Mouse (Mus musculus) left cerebral cortex, postnatal 25 days (tissue): ENCODE data around the gene Fuca2. TPM values are rescaled to one million over a fixed set of nuclear protein-coding genes. Genes with fewer than 3 reads are reported as not detected.
A peak's percentile ranks its signal among the peaks of the same experiment; 100 is the strongest.
"Not testable (repeated sequence)": the region's sequence is repeated elsewhere in the genome, so short reads cannot be mapped to it uniquely, and the experiment has no call there.

Experiments used
- DNase-seq, 2 experiments: peaks; one replicate each; pipeline ENCODE4 v3.0.0; 2022; ENCODE audit warnings: low spot score in 2 of 2, mixed read lengths in 1 of 2
- intact Hi-C: fragments of 180-260 bp; cut with DNase I; formaldehyde crosslinking; loops from one replicate; pipeline ENCODE4 v1.15.1; 2025
- total RNA-seq, 2 experiments: library from RNA; stranded (reverse); gene quantifications; 2 replicates each; pipeline ENCODE4 v1.2.3; 2021

Fuca2 gene
- 10 to 100 TPM; 41.8 to 43.4 TPM for total RNA-seq

DNA sequence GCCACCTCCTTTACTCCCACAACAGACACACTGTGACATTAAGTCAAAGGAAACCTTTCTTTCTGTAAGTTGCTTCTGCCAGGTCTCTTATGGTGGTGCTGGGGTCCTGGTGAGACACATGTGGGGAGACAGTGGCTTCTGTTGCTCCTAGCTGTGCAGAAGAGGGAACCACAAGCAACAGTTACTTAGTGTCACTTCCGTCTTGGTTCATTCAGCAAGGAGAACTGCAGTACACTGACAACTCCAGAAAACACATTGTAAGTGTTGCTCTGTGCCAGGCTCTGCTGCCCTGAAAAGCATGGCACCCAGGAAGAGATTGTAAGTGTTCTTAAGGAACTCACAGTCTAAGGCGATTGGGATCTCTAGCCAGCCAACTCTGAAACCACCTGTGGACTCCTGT is at the start of gene Fuca2:
Gene Fuca2 (plus strand): TSS at position 210 of the 400 bp plus-strand sequence.
- intact Hi-C loops: no loop called here
- DNase-seq: no peak

DNA sequence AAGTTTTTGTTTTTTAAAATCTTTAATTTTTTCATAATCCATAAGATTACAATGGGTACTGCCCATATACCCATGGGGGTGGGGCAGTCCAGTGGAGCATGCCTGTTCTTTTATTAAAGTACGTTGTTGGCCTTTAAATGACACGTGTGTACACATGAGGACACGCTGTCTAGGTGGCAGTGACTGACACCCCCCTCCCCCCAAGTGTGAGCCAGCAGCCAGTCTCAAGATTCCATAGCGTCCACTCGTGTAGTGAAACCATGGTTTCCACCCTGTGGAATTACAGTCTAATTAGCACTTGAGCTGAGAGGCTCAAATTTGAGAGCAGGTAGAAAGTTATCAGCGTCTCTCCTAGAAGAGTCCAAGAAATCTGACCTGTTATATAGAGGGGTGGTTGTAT is 47.7 kb upstream of the Fuca2 start:
- DNase-seq: no peak
- intact Hi-C loops: no loop called here

DNA sequence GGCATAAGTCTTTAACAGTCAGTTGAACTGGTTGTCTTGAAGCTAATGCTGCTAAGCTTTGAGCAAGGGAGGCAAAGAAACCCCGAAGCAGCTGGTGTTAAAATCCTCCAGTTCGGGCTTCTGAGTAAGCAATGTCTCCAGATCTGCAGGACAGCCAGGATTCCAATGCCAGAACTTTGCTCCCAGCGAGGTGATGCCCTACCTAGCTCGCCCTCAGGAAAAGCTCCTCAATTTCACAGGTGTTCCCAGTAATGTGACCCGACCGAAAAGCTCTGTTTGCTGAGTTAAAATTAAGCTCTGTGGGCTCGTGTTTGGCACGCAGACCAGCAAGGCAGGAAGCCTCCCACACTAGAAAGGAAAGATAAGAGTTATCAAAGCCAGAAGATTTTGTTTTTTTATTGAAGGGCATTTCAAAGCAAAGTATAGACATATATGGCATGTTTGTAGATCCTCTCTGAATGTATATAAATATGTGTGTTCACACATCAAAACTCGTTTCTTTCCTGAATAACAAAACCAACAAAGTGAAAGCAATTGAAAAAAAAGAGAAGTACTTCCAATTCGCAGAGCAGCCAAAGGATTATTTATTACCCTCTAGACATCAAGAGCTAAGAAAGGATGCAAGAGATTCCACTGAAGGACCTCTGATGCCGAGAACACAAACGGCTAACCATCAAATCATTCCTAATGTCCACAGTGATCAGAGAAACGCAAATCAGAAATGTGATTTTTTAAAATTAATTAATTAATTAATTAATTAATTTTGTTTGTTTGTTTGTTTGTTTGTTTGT is 45.9 kb upstream of the Fuca2 start:
- DNase-seq: no peak
- intact Hi-C loops: no loop called here

DNA sequence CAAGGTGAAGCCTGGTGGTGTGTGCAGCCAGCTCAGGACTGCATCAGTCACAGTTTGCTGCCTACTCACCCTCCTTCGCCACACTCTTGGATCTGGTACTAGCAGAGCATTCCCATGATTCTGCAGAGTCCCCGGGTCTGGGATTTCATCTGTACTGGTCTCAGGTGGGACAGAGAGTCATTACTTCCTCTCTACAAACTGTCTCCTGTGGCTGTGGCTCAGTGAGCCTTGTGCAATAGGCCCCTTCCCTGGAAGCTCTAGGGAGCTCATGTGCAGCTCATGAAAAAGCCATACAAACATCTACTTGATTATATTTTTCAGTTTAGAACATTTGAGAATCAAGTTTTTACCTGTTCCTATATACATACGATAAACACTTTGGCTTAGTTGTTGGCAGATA is 35.0 kb upstream of the Fuca2 start:
- intact Hi-C loops, DNase-seq: not testable (repeated sequence)

DNA sequence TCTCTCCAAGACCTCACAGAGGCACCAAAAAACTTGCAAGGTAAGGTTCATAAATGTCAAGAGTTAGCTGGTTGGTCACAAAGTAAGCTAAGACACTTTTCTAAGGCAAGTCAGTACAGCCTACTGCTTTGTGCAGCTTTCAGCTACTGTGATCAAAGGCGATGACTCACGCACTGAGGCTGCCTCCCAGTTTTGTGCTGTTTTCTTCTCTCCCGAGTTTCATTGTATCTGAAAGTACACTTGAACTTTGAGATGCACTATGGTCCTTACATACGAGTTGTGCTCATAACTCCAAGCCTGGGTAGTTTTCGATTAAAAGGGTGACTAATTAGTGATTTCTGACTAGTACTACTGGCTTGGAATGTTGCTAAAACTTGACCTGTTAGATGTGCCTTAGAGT is 32.4 kb upstream of the Fuca2 start:
- DNase-seq: peak in 1 of 2 experiments; percentile 33
- intact Hi-C loops: no loop called here

DNA sequence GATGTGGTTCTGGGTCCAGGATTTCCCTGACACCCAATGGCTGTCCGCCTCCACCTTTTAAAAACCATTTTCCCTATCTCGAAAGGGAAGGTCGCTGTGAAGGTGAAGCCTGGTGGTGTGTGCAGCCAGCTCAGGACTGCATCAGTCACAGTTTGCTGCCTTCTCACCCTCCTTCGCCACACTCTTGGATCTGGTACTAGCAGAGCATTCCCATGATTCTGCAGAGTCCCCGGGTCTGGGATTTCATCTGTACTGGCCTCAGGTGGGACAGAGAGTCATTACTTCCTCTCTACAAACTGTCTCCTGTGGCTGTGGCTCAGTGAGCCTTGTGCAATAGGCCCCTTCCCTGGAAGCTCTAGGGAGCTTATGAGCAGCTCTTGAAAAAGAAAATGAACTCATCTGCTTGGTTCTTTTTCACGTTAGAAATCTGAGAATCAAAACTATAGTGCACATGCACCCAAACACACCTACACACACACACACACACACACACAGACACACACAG is 31.3 kb upstream of the Fuca2 start:
- DNase-seq, intact Hi-C loops: not testable (repeated sequence)

DNA sequence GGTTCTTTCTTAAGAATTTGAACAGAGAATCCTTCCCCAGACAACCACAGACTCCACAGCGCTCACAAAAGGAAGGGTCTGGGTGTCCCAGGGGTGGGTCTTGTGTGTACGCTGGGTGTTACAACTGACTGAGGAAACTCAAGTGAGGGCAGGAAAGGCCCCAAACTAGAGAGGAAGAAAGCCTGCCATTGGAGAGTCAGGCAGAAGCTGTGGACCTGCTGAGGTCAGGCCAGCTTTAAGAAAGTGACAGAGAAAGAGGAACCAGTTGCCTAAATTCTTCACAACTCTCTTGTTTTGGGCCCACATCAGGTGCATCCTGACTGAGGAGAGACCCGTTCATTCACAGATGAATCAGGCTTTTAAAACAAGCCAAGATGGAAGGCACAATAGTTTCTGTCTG is 29.1 kb upstream of the Fuca2 start:
- DNase-seq: no peak
- intact Hi-C loops: no loop called here

DNA sequence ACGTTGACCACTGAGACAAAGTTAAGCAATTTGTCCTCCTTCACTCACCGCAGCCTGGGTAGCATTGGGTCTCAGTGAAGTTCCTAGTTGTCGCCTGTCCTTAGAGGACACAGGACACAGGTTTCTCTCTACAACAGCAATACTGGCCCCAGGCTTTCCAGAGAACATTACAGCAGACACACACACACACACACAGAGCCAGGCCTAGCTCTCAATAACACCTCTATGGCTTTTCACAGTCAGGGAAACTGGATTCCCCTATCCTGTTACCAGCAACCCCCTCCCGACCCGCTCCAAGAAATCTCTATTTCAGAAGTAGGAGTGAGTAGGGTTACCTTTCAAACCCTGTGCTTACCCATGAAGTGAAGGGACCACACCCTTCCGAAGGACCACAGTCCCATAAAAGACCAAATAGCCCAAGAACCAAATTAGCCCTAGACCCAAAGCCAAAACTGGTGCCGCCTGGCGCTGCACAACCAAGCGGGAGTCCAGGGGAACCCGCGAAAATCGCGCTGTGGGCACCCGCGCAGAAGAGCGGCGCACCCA is 26.0 kb upstream of the Fuca2 start:
- intact Hi-C loops: loop anchor here (2.0 kb wide), 1 partner anchor 27 kb away; no protein-coding TSS in a partner anchor
- DNase-seq: no peak

DNA sequence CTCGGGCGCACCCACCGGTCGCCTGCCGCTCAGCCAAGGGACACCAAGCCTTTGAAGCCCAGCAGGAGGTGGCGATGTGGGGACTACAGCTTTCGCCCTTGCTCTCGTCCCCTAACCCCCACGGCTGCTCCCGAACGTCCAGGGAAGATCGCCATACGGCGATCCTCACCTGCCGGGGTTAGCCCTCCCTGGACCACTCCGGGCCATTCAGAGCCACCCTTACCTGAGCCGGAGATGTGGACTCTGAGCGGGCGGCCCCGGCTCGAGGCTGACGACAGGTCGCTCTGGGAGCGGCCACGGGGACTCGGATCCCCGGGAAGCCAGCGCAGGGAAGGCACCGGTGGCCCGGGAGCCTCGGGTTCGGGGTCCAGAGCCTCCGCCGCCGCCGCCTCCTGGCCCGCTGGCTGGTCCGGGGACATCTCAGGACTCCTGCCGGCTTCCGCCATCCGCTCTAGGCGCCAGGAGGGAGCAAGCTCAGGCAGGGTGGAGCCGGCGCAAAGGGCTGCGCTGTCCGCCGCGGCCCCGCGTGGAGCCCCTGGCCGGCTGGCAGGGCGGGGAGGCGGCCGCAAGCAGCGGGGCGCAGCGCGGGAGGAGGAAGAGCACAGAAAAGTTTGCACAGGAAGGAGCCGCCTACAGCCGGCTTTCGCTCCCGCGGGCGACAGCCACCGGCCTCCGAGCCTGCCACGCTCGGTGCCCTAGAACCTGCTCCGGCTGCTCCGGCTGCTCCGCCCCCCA is 25.3 kb upstream of the Fuca2 start, which contains the start of gene Phactr2:
Gene Phactr2 (minus strand): TSS at position 580 of the 735 bp plus-strand sequence.
- DNase-seq: peak in 1 of 2 experiments; percentile 18
- intact Hi-C loops: loop anchor here (2.0 kb wide), 1 partner anchor 27 kb away; no protein-coding TSS in a partner anchor

DNA sequence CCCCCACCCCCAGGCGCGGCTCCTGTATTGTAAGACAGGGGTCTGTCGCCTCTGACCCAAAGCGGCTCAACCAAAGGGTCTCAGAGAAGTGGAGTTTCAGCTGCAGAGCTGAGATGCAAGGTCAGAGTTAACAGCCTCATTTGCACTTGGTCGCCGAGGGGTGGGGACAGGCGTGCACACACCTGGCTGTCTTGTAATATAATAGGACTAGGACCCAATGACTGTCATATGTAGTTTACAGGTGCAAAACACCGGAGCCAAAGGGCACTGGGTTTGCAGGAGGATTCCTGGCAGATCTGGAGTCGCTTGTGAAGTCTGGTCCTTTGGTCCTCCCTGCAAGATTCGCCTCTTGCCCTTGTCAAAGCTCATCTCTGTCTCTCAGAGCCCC is 24.8 kb upstream of the Fuca2 start:
- no peak for DNase-seq
- intact Hi-C loops: no loop called here

DNA sequence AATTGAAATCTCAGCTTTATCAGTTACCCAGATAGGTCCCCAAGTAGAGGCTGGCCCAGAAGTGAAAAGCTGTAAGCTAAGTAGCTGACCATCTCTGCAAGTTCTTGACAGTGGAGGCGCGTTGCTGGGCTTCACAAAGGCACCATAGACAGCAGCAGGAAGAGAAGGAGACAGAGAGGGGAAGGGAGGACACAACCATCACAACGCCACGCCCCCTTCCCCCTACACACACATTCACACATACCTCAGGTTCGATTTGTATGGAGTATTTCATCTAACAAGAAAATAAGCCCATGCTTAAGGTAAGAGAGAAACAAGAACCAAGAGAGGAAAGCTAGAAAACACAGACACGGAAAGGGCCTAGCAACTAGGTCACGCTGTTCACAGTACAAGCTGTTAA is 24.2 kb upstream of the Fuca2 start:
- intact Hi-C loops: no loop called here
- DNase-seq: peak in 1 of 2 experiments; percentile 16

DNA sequence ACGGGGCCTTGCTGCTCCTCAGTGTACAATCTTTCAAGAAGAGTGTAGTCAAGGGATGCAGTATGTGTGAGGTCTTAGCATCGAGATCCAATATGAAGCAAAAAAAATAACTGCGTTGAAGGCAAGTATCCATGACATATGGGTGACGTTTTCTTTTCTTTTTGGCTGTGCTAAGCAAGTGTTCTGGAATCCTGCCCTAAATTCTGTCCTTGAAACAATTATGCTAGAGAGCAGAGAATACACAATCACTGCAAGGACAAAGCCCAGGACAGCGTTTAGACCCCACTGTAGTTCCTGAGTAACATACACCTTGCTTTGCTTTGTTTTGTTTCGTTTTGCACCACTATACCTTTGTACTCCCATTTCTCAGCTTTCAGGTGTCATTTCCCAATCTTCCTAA is 20.0 kb upstream of the Fuca2 start:
- intact Hi-C loops: no loop called here
- DNase-seq: no peak

DNA sequence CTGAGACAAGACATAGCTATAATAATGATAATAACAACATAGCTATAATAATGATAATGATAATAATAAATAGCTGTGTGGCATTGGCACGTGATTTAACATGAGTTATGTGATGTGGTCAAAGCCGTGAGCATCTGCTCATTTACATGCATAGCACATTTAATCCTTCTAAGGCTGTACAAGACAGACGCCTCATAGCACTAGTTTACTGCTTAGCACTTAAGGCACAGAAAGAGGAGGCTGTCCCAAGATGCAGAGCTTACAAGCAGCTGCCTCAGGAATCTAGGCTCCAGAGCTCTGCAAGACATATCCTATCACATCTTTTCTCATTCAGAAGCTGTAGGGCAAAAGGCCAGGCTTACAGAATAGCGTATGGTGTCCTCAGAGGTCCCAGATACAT is 13.4 kb upstream of the Fuca2 start:
- no peak for DNase-seq
- intact Hi-C loops: no loop called here

DNA sequence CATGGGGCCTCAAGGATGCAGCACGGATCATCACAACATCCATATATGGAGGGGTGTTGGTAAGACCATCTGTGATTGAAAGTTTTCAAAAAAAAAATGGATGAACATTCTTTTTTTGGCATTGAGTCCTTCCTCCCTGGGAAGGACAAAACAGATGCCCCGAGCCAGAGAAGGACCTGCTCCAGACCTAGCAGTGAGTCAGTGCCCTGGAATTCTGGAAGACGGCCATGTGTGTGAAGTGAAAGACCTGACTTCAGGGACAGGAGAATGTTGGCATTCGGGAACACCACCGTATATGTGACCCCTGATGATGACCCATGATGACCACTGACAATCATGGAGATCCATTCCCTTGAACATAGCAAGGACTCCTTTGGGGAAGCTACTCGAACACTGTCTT is 9.7 kb upstream of the Fuca2 start:
- DNase-seq: no peak
- intact Hi-C loops: no loop called here

DNA sequence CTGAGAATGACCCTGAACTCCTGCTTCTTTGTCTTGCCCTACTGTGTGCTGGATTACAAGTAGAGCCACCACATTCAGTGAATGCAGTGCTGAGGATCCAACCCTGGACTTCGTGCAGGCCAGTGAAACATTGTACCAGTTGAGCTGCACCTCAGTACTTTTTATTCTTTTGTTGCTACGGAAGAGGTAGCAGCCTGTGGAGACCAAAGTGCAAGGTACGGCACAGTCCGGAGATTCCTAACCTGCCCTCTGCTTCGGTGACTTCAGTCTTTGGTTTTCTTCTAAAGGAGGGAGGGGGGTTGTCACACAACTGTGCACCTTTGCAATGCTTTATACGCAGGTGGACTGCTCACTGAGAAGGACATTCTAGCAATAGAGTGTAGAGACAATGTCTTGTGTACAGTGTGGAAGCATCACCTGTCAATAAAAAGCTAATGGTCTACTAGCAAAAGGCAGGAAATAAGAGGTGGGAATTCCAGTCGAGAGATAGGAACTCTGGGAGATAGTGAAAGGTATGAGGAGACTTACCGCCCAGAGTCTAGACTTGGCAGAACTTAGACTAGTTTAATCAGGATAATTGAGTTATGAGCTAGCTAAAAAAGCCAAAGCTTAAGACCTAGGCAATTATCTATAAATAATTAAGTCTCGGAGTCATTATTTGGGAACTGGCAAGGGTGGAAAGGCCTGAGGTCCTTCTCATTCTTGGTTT is 5.2 kb upstream of the Fuca2 start:
- no peak for DNase-seq
- intact Hi-C loops: no loop called here

DNA sequence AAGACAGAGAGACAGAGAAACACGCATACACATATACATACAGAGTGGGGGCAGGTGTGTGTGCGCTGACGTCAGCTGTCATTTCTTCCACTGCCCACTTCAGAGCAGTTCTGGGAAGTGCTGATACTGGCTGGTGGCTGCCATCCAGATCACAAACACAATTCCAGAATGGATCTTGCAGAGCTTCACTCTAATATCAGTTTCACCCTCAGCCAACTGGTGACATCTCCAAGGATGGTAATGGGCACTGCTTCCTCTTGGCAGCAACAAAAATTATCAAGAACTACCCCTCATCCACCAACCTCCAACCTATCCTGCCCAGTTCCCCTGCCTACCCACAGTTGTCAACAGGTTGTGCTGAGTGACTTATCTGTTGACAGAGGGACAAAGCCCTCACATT is 3.0 kb upstream of the Fuca2 start:
- intact Hi-C loops: no loop called here
- DNase-seq: no peak

DNA sequence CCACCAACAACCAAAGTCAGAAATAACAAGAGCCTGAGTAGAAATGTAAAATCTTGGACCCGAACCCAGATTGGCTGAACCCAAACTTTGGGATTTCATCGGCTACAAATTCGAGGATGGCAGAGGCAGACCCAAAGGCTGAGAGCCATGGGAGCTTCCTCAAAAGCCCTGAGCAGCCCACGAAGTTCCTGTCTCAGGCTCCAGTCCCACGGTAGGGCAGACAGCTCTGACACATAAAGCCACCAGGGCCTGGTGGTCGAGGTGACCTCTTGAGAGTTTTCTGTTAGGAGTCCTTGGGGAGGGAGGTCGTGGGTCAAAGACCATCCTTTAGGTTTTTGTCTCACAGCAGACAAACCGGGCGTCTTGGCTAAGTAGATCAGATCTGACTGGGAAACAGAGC is 1.1 kb downstream of the Fuca2 start:
- no peak for DNase-seq
- intact Hi-C loops: loop anchor here (2.0 to 5.0 kb wide), 2 partner anchors 28 to 483 kb away; no protein-coding TSS in a partner anchor

DNA sequence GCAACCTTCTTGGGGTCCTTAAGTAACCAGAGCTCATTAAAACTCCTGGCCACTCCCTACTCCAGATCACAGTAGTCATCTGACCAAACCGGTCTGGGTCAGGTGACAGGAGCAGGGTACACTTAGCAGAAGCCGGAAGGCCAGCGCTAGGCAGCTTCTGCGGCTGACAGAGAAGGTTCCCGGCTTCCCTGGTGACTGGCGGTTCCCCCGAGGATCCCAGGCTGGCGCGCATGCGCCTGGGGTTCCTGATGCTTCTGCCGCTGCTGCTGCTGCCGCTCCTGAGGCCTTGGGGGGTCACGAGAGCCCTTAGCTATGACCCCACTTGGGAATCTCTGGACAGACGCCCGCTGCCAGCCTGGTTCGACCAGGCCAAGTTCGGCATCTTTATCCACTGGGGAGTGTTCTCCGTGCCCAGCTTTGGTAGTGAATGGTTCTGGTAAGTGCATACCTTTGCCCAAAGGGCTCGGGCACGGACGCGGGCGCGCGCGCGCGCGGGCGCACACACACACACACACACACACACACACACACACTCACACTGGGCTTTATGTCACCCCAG is 1.7 kb downstream of the Fuca2 start:
- intact Hi-C loops: loop anchor here (2.0 to 5.0 kb wide), 2 partner anchors 28 to 484 kb away; no protein-coding TSS in a partner anchor

DNA sequence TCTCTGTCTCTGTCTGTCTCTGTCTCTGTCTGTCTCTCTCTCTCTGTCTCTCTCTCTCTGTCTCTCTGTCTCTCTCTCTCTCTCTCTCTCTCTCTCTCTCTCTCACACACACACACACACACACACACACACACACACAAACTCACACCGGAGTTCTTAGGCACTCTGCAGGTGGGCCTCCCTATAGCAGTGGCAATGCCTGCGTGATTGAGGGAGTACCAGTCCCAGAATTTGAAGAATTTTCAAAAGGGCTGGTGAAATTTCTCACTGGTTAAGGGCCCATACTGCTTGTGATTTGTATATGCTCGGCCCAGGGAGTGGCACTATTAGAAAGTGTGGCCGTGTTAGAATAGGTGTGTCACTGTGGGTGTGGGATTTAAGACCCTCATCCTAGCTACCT is 2.2 kb downstream of the Fuca2 start:
- not testable (repeated sequence) for DNase-seq
- intact Hi-C loops: loop anchor here (2.0 to 5.0 kb wide), 2 partner anchors 29 to 484 kb away; no protein-coding TSS in a partner anchor

More for the DNA sequence above, 1.7 kb downstream of the Fuca2 start:
- DNase-seq: peak; percentile 87 to 89
